Mouse (Mus musculus) frontal cortex, postnatal 36 days (tissue): ENCODE measurements around the gene Atad3a.
"Not testable (repeated sequence)": the region's sequence is repeated elsewhere in the genome, so short reads cannot be mapped to it uniquely, and the experiment has no call there.

Experiments
- DNase-seq, 2 experiments: peaks; one replicate each; pipeline ENCODE4 v3.0.0; 2022; ENCODE audit warnings: low spot score in 2 of 2

The Atad3a gene

DNA sequence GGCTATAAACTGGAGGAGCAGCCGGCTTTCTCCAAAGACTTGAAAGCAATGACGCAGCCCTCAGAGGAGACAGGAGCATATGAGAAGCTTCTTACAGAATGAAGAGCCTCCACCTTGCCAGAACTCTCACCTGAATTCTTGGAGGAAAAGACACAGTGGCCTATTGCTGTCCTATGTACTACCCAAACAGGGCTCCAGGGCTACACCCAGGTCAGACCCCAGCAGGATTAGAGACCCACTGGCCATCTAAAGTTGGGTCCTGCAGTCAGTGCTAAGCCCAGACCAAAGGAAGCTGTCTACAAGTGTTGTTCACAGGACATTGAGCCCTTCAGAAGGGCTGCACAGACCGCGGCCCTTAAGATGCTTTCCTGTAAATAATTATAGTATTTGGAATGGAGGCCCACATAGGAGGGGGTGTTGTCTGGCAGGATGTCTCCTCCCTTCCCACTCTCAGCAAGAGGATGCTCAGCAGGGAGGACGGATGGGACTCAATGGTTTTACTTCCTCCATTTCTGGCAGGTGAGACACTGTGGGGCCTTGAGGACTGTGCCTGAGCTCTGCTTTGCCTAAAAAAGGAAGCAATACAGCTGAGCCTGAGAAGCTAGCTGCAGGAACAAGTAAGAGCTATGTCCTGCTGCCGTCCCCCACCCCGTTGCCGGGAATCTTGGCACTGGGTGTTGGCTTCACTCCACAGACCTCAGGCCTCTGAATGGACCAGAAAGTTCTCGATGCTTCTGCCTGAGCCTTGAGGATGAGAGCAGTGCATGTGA is 14.3 kb upstream of the Atad3a start:
- peak; percentile 43 to 55 for DNase-seq

DNA sequence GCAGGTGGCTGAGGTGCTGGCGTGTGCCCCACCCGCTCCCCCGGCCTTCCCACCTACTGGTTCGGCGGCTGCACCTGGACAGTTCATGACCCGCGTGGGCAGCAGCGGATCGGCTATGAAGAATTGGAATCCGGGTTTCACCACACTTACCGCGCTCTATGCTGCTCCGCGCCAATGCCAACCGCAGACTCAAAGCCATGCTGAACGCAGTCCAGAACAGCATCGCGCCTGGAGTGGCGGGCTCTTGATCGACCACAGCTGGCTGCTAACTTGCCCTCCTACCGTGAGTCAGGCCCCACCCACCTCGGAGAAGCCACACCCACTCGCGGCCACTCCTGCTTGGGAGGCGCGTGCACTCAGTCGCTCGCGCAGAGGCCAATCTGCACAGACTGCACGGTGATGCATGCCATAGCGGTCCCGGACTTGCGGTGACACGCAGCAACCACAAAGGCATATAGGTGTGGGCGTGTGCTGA is 13.4 kb upstream of the Atad3a start, which contains the start of gene Vwa1:
Gene Vwa1 (minus strand): TSS at position 419 of the 475 bp plus-strand sequence.
- DNase-seq: peak; percentile 81 to 85

DNA sequence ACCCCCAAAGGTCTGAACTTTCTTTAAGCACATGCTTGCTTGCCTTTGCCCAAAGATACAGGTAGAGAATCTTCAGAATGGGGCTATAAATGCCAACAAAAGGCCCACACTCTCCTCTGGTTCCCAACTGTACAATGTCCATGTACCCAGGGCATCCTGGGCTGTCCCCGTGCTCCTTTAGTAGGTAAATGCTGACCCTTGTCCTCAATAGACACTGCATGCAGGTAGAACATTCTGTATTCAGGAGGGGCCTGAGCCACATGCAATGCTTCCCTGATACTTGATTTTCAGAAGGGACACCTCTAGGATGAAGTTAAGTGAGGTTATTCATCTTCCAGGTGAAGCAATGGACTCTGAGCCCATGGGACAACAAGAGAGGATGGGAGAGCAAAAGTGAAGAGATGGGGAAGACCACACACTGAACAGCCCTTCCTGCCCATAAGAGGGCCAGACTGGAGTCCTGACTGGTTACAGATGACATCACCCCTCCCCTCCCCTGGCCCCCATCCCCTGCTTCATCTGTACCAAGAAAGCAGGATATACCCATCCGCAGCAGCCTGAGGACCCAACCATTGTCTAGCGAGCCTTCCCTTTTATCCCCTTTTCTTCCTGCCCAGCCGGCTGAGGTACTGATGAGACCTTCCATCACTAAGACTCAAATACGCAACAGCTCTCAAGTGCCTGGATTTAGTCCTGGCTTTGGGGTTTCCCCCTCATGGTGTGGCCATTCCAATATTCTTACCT is 12.6 kb upstream of the Atad3a start:
- no peak for DNase-seq

DNA sequence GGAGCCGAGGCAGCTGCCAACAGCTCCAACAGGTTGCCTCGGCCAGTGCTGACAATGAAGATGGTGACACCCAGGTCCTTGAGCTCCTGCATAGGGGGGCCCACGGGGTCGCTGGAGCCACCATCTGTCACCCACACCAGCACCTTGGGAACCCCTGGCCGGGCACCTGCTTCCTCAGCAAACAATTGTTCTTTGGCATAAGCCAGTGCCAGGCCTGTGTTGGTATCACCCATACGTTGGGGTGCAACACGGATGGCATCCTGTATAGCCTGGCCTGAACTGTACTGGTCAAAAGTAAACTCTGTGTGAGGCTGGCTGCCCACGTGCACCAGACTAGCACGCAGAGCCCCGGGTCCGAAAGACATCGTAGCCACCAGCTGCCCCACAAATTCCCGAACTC is 11.9 kb upstream of the Atad3a start:
- DNase-seq: no peak

DNA sequence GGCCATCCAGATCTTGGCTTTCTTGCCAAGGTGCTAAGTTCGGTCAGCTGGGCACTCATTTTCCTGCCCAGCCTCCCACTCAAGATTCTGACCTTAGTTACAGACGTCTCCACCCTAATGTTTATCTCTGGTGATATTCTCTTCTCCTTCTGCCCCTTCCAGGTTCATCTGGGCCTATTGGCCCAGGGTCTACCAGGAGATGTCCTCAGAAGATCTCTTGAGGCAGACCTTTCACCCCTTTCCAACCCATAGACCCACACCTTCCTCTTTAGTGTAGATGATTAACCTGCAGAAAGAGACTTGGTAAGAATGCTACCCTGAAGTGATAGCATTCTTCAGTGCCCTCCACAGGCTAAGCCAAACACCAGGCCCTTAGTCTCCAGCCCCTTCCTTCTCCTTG is 10.8 kb upstream of the Atad3a start:
- DNase-seq: no peak

DNA sequence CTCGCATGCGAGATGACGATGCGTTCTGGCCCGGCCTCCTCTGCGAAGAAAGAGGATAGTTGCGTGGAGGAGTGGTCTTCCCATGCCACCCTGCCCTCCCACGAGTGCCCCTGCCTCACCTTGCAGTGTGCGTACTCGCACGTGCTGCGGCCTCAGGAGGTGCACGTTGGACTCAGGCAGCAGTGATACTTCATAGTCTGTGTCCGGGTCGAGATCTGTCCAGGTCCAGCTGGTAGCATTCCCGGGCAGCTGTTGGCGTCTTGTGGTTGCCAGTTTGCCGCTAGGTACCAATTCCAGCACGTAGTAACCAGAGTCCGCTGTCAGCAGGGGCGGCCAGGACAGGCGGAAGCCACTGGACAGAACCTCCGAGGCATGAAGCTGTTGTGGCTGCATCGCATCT is 9.7 kb upstream of the Atad3a start:
- DNase-seq: no peak

DNA sequence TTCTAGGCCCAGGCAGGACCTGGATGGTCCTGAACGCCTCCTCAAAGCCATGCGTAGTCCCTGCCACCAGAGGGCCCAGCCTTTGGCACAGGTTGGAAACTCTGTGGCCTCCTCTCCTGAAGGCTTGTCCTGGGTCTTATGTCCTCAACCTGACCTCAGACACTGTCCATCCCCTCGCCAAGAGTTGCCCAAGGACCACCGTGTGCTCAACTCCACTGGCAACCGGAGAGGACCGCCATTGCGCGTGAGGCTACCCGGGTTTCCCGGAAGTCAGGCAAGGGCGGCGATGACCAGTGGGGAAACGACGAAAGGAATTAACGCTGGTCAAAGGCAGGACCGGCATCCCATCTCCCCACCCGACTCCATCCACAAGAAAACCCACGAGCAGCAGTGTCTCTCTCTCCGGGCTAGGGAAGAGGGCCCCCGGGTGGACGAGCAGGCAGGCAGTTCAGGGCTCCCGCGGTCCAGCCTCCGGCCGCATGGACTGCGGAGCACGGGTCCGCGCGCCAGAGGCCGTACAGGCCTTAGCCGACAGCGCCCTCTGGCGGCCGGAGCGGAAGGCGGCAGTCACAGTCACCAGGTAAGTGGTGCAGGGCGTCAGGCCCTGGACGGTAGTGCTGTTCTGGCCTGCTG is 9.1 kb upstream of the Atad3a start:
- peak; percentile 88 to 92 for DNase-seq

DNA sequence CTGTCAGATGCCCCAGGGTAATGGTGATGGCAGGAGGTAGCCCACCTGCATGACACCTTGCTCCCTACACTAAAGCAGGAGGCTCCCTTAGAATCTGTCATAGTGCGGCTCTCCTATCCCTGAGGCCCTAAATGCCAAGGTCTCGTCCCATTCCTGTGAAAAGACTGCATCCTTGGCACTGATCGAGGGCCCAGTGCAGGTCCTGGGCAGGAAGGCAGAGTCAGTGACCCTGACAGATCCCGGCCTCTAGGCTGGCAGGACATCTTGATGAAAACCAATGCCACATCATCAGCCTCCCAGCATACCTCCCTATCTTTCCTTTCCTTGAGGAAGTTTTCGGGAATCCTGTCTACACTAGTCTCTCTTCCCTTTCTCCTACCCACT is 8.6 kb upstream of the Atad3a start:
- no peak for DNase-seq

DNA sequence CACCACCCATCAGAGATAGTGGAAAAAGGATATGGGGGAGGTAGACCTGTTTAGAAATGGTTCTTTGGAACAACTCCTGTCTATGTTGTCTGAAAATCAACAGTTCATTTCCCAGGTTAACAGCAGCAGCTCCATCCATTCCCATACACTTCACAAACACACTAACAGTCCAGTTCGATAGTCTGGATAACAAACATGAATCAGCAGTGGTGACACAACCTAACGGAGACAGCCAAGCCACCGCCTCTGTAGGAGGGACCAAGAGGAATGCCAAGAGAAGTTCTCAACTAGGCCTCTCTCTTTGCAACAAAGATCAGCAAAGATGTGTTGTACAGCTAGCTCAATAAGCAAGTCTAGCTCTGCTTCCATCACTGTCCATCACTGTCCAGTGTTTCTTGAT is 1.5 kb upstream of the Atad3a start:
- DNase-seq: no peak

DNA sequence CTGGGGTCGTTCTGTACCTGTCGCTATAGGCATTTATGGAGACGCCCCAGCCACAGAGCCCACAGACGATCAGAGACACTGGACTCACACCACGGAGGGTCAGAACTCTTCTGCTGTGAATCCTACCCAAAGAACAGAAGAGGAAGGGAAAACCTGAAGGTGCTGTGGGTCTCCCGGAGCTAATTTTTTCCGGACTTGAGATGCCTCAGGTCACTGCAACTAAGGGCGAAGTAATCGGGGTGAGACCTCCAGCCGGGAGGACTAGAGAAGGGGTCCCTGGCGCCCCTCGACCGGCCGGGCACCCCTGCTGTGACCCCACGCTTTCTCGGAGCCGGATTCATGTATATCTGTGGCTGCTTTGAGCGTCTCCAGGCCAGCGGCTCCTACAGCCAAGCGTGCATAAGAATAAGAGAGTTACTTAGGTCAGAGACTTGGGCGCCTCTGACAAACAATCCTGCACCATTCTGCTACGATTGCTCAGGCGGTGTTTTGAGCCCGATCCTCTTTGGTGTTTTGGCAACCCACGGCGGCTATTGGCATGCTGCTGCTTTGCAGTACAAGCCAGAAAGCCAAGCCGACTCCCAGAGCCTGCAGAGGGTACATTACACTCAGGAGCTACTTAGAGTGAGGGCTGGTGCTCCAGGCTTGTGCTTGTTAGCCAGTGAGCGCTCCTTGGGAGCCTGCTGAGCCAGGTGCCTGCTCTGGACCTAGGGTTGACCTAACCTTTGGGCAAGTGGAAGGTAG is 635 bp upstream of the Atad3a start:
- DNase-seq: no peak

DNA sequence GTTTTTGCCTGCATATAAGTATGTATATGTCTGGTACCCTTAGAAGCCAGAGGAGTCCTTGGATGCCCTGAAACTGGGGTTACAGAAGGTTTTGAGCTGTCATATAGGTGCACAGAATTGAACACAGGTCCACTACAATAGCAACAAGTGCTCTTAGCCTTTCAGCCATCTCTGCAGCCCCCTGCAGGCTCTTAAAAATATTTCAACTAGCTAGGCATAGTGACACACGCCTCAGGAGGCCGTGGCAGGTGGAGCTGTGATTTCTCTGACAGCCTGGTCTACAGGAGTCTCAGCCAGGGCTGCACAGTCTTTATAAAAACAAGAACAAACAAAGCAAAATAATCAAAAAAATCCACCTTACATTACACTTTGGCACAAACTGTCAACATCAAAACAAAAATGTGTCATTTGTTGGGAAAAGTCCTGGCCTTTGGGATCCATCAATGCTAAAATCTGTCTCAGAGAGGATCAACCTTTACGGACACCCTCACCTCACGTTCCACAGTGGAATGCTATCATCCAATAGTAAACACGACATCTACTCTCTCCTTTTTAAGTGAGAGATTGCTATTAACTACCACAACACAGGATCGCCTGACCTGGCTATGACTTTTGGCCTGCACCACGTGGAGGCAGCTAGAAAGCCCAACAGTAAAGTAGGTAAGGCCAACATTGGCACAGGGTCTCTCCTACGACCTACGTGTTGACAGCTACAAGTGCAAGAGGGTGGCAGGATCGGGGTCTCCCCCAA is 856 bp downstream of the Atad3a start:
- no peak for DNase-seq

DNA sequence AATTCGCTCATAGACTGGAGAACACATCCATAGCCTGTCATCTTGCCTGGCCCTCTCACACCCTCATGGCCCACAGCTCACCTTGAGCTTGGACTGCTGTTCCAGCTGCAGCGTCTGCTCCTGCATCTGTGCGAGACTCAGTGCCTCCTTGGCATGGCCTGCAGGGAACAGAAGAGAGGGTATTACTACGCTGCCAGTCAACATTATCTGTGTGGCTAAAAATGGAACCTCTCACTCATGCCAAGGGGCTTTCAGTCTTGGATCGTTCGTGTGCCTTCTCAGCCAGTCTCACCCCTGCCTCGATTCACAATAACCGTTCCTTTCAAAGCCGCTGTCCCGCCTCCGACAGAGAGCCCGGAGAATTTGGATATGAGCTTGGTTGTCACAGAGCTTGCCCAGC is 3.9 kb downstream of the Atad3a start:
- no peak for DNase-seq

DNA sequence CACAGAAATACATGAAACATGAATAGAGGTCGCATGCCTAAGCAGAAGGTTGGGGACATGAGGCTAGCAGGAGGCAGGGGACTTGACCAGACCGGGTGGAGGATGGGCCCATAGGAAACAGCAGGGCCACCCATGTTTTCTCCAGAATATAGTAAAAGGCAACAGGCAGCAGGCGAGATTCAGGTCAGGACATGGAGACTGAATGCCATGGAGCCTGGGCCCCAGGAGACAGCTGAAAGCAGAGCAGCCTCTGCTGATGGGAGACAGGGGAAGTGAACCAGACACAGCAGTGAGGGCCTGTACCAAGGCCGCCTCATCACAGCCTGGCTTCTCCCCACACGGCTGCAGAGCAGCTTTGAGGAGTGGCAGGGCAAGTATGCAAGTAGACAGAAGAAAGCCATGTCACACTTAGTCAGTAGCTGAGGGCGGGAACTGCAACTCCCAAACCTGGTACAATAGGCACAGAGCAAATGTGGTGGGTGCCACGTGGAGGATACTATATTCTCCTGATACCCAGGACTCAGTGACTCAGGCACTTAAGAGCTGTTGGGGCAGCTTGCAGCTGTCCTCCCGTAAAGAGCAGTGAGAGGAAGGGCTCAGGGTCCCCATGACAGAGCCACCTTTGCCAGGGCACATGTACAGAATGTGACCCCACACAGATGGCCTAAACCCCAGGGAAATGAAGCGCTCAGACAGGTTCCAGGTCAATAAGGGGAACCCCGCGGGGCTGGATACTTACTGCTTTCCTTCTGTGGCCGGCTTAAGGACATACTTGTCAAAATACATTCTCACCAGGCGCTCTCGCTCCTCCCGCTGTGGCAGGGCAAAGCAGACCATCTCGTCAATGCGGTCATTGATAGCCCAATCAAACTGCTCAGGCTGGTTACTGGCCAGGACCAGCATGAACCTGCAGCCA is 14.1 kb downstream of the Atad3a start:
- DNase-seq: no peak

DNA sequence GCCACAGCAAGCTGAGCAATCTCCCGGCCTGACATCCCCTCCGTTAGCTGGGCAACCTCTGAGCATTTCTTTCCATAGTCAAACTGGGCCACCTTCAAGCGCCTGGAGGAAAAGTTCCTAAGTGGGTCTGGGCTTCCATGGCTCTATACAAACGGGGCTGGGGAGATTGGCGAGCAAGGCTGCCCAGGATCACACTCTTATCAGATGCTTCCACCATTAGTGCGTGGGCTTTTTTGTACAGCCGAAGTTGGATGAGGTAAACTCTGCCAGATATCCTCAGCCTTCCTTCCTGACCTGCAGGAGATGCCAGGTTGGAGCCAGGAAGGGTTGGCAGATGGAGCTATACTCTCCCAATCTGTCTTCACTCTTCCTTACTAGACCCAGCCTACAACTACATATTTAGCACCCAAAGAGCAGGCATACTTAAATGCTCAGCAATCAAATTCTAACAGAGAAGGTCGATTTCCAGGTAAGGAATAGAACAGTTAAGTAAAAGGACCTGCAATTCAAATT is 14.8 kb downstream of the Atad3a start:
- DNase-seq: no peak

DNA sequence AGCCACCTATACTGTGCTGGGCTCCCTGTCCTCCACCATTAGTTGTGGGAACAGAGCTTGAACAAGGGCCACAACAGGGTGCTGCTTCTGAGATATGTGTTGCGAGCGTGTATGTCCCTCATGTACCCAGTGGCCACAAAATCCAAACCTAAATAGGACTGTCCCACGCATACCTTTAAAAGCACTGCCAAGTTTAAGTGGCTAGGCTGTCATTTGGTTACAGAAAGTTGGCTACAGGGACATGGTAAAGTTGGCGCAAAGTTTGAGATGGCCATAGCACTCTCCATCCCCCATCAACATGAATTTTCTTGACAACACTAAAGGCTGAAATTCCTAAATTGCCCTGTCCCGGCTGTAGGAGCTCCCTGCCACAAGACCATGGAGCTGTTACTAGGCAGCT is 15.8 kb downstream of the Atad3a start:
- no peak for DNase-seq

DNA sequence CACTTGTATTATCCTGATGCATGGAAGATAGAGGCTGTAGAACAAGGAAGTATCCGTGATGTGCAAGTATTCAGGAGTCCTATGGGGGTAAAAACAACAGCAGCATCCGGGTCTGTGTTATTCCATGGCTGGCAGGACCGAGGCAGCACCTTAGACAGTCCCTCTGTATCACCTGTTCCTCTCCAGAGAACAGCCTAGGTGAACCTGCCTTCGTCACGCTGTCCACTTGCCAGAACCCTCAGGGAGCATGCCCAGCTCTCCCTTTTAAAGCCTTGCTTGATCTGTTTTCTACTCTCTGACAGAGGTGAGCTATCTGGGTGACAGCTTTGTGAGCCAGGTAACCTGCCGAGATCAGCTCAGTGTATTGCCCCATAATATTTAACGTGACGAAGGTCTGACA is 16.4 kb downstream of the Atad3a start:
- DNase-seq: no peak

DNA sequence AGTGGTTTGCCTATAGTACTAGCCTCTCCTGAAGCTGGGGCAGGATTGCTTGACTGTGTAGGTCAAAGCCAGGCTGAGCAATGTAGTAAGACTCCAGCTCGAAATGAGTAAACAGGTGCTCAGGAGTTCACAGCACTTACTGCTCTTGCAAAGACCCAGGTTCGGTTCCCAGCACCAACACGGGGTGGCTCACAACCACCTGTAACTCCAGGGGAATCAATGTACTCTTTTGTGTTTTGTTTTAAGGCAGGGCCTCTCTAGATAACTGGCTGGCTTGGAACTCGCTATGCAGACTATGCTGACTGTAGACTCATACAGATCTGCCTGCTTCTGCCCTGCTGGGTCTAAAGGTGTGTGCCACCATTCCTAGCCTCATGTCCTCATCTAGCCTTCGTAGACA is 18.2 kb downstream of the Atad3a start:
- no peak for DNase-seq

DNA sequence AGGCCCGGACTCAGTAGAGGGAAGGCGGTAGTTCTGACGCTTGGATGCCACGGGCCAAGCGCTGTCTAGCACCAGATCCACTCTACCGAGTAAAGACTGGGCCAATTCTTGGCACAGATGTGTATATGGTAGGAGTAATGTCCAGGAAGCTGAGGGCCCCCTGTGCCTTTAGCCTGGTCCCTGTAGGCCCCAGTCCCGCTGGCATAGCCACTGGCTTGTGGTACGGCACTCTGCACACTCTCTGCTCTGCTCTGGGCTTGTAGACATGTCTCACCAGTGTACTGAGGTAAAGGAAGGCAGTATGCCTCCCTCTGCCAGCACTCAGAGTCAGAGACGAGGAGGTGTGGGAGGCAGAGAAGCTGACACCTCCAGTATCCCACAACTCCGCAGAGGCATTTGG is 20.2 kb downstream of the Atad3a start:
- DNase-seq: not testable (repeated sequence)

DNA sequence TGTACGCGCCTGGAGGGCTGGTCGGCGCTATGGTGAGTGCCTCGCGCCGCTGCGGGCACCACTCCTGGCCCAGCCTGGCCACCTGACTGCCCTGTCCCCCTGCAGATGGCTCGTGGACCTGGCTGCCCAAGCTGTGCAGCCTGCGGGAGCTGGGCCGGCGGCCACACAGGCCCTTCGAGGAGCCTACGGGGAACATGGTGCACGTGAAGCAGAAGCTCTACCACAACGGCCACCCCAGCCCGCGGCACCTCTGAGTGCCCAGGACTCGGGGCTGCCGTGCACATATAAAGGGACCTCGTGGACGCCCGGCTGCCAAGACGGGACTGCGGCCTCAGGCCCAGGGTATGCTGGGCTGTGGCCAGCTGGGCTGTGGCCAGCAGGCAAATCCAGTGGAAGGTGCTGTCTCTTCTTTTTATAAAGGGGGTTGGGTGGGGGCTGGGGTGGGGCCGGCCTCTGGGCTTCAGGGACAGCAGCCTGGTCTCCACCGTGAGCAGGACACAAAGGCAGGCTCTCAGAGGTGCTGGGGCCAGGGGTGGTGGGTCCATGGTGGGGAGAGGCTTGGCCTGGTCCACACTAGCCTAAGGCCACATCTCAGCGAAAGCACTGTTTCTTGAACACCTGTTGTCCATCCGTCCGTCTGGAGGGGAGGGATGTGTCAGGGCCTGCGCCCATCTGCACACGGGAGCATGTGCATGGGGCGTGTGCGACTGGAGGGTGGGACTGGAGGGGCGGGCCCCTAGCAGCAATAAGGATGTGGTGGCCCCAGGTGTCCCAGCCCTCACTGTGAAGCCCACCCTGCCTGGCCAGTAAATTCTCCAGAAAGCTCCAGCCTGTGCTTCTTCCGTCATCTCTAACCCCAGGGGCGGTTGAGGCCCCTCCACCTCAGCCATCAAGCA is 20.9 kb downstream of the Atad3a start:
- no peak for DNase-seq
